Mouse (Mus musculus) brain, embryonic 14.5 days (tissue): ENCODE results near the gene Neurod2. TPM values are rescaled to one million over a fixed set of nuclear protein-coding genes. Genes with fewer than 3 reads are reported as not detected.

Experiments
- DNase-seq: peaks from one replicate; pipeline ENCODE4 v3.0.0-alpha.2; 2011; ENCODE audit warnings: low read depth
- CTCF ChIP-seq: fragments of 200-500 bp; IDR thresholded peaks from 2 replicates; pipeline ENCODE4 v1.5.1; 2012; ENCODE audit warnings: inconsistent platforms, mild to moderate bottlenecking, moderate library complexity, borderline replicate concordance; ENCODE audit not compliant: insufficient read depth, insufficient read length; ENCODE audit errors: extremely low read depth
- POLR2A ChIP-seq: fragments of 200-500 bp; IDR thresholded peaks from 2 replicates; pipeline ENCODE4 v1.6.1; 2012; ENCODE audit warnings: mild to moderate bottlenecking, inconsistent platforms, borderline replicate concordance; ENCODE audit not compliant: poor library complexity, insufficient read depth, insufficient read length, severe bottlenecking; ENCODE audit errors: extremely low read depth
- polyA plus RNA-seq: library from polyadenylated mRNA; depleted of rRNA; stranded (reverse); fragments of >200 nt; gene quantifications from 2 replicates; pipeline ENCODE4 v1.2.3, GENCODE M21; 2012

Gene Neurod2
- polyA plus RNA-seq, 1 experiment, result 52.0 TPM

DNA sequence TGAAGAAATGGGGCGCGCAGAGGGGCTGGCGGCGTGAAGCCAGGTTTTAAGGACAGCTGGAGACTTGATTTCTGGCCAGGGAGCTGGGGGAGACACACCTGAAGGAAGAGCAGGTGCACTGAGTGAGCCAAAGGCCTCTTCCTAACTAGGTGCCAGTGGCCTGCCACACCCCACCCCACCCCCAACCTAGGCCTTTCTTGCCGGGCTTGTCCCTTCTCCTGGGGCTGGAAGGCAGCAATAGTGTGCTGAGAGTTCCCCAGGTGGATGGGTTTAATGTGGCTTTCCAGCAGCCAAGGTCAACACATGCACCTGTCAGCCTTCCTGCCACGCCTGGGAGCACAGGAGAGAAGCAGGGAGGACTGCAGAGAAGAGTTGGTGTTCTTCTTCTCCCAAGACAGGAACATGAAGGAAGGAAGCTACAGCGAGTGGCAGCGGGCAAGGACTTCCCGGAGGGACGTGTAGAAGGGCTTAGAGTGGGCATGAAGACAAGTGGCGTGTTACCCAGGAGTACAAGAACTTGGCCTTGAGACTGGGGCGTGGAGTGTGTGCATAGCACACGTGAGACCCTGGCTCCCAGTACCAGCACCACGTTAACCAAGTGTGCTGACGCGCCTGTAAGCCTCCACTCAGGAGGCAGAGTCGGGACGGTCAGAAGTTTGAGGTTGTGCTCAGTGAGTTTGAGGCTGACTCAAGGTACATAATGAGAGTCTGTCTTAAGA is 23.0 kb upstream of the Neurod2 start:
- TF ChIP-seq CTCF (no peak), POLR2A (no peak)
- no peak for DNase-seq

DNA sequence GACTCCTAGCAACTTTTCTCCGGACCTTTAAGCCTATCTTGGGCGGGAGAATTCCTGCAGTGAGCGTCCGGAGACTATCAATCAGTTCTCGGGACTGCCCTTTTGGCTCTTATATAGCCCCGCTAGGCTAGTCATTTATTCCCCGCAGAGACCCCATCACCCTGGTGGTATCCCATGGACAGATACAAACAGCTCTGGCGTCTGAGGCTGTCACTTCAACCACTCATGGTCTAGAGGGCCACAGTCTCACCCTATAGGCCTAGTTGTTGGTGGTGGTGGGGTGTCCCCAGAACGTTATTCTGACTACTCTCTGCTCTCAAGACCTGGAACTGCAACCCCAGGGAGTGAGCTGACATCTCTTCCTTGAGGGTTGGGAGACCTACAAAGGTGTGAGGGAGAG is 19.9 kb upstream of the Neurod2 start:
- no peak for TF ChIP-seq POLR2A
- no peak for TF ChIP-seq CTCF
- no peak for DNase-seq

- TF ChIP-seq POLR2A (no peak), CTCF (no peak)
- DNase-seq, result peak; percentile 67
These were observed 18.9 kb upstream of the Neurod2 start, which contains the start of gene Ppp1r1b for GRCm38 (mm10) chr11:98348083-98348961. TSS of gene Ppp1r1b (plus strand) at chr11:98348404.

DNA sequence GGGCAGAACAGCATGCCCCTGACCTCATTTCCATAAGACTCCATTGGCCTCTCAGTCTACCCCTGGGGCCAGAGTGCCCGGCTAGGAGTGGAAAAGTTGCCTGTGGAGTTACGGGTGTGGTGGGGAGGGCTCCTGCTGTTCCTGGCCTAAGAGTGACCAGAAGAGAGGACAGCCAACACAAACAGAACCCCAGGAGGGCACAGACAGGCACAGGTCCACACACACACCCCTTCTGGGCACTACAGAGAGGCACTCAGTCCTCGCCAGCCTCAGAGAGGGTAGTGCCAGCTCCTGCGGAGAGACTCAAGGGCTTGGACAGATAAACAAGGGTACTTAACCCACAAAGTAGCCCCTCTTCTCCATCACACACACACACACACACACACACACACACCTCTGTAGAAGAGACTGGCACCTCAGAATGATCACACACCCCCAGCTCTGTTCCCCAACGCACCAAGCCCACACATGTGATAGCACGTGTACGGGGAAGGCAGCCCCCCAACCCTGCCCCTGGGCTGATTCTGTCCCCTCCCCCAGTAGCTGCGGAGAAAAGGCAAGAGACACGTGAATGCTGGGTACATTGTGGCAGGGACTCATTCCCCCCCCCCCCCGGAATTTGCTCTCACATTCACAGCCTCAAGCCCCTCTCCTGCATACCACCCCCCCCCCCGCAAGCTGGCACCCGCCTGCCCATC is 18.1 kb upstream of the Neurod2 start:
- TF ChIP-seq POLR2A, result no peak
- TF ChIP-seq CTCF, result no peak
- DNase-seq, result no peak

DNA sequence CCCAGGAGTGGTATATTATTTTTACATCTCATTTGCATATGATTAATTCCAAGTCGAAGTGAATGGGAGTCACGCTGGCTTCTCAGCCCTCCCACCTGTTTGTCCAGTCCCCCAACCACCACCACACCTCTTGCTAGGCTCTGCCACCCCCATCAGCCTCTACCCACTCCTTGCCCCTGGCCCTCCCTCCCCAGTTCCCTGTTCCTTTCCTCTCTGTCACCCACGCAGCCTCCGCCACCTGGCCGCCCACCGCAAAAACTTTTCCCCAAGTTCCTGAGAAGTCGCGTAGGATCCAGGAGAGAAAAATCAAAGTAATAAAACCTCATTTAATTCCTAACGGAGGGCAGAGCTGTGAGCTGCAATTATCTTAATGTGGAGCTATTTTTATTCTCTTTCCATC is 16.7 kb upstream of the Neurod2 start:
- no peak for DNase-seq

GRCm38 (mm10) chr11:98345253-98345652 is 15.8 kb upstream of the Neurod2 start:
- peak; percentile 83 for DNase-seq
- peak; percentile 88 for TF ChIP-seq CTCF
- no peak for TF ChIP-seq POLR2A

More for the DNA sequence above, 16.7 kb upstream of the Neurod2 start:
- TF ChIP-seq POLR2A (no peak), CTCF (no peak)

DNA sequence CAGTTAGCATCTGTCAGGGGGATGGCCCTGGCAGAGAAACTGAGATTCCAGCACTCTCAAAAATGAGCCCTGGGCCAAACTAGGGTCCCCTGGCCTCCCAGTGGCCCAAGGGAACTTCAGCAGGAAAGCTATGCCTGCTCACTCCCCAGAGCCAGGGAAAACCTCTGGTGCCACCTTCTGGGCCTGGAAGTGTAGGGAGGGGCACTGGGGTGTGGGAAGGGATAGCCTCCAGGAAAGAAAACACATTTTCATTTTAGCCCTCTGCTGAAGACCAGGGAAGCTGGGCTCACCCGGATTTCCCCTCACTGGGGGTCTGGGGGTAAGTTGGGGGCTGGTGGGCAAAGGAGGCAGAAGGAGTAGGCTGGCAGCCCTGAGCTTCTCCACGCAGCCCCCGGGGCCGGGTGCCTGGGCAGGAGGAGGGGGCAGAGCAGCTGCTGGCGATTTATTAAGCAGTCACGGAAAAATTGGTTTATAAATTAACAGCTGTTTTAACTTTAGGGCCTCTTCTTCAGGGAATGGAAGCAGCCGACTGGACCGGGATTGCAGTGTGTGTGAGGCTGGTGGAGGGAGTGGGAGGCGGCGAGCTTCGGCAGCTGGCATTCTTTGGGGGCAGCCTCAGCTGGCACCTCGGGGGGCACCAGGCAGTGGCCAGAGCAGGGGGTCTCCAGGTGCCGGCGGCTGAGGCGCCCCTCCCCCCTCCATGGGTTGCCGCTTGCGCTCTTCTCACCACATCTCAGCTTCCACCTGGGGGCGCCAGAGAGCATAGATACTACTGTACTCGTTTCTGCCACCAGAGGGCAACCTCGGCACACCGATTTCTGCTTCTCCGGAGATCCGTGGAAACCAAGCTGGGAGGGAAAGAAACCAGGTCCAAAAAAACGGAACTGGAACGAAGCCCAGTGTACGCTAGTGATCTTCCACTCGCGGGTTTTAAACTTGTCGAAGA is 12.8 kb upstream of the Neurod2 start:
- peak; percentile 100 for TF ChIP-seq CTCF
- no peak for TF ChIP-seq POLR2A

DNA sequence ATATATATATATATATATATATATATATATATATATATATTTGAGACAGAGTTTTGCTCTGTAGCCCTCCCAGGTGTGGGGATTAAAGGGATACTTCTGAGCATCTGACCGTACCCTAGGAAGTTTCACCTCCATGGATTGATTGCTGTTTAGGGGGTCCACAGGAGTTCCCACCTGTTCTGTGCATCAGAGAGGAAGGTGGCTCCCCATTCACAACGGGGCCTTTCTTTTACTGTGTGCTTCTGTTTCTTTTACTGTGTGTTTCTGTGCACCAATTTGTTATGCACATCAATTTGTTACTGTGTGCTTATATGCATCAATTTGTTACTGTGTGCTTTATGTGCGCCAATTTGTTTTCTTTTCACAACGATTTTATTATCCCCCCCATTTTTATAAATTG is 11.7 kb upstream of the Neurod2 start:
- no peak for DNase-seq
- TF ChIP-seq CTCF, result no peak
- no peak for TF ChIP-seq POLR2A

More for the DNA sequence above, 12.8 kb upstream of the Neurod2 start:
- DNase-seq, result peak; percentile 92

DNA sequence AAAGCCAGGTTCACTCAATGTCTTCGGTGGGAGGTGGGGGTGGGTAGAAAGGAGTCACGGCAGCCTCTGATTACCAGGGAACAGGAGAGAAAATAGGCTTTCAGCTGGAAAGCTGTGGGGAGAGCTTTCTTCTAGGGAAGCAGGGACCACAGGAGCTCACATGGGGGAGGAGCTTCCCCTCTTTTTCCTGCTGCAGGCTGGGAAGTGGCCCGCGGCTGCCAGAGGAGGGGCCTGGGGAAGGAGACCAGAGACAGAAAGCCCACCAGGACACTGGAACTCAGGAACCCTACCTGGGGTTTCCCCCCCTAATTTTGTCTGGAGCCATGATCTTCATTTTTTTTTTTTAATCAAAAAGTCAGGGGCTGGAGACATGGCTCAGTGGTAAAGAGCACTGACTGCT is 11.1 kb upstream of the Neurod2 start:
- no peak for TF ChIP-seq CTCF
- TF ChIP-seq POLR2A, result no peak
- DNase-seq, result no peak

DNA sequence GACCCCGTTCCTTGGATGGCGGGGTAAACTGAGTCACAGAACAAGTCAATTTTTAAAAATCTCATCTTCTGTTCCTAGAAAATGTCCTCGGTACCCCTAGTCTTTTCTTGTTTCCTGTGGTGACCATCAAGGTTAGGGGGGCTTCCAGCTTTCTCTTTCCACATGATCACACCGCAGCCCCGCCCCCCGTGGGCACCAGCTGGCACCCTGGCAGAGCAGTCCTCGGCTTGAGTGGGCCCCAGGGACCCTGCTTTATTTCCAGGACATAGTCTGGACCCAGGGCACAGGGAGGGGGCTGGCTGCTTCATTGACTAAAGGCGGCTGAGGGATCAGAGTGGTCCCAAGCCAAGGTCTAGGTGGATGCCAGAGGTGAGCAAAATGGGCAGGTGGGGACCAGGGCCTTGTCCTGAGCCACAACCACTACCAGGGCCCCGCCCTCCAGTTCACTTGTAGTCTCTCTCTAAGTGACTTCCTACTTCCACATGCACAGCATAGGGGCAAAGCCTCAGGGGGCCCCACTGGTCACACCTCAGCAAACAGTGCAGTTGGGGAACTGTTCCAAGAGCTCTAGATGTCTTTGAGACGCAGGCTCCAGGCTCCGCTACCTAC is 10.3 kb upstream of the Neurod2 start:
- peak; percentile 63 for DNase-seq
- TF ChIP-seq CTCF (no peak), POLR2A (no peak)

- peak; percentile 92 for DNase-seq
- TF ChIP-seq CTCF (no peak), POLR2A (no peak)
These were observed 9.6 kb upstream of the Neurod2 start for GRCm38 (mm10) chr11:98339071-98339501.
